Mouse (Mus musculus) liver, adult 2 months (tissue): ENCODE data around the gene Snn.

Experiments
- CTCF ChIP-seq: fragments of 200-500 bp; IDR thresholded peaks from 2 replicates; pipeline ENCODE4 v1.5.1; 2011; ENCODE audit warnings: low read depth, low read length, control low read depth
- POLR2A ChIP-seq: fragments of 200-500 bp; IDR thresholded peaks from 2 replicates; pipeline ENCODE4 v1.6.1; 2011; ENCODE audit warnings: low read length, control low read depth; ENCODE audit not compliant: insufficient read depth; ENCODE audit errors: extremely low read depth

- TF ChIP-seq CTCF (no peak), POLR2A (no peak)
Observed at GRCm38 (mm10) chr16:11092523-11092922, 31.8 kb downstream of the Snn start.
